Mouse (Mus musculus) hindbrain, embryonic 12.5 days (tissue): ENCODE measurements around the gene Slc22a14. TPM values are rescaled to one million over a fixed set of nuclear protein-coding genes. Genes with fewer than 3 reads are reported as not detected.

Experiments used
- ATAC-seq: fragments of 200-750 bp; cut with Nextera tagmentation; 2 replicates; pipeline ENCODE4 v1.8.0; 2017; ENCODE audit warnings: moderate TSS enrichment; ENCODE audit not compliant: low FRiP score
- H3K27ac ChIP-seq: fragments of 300-500 bp; sonication (generic); 2 replicates; pipeline ENCODE4 v1.5.1; 2016; ENCODE audit warnings: mild to moderate bottlenecking
- H3K27me3 ChIP-seq: fragments of 300-500 bp; sonication (generic); 2 replicates; pipeline ENCODE4 v1.6.1; 2016; ENCODE audit warnings: mild to moderate bottlenecking
- H3K36me3 ChIP-seq: fragments of 300-500 bp; sonication (generic); 2 replicates; pipeline ENCODE4 v1.6.1; 2016; ENCODE audit warnings: mild to moderate bottlenecking
- H3K4me1 ChIP-seq: fragments of 300-500 bp; sonication (generic); 2 replicates; pipeline ENCODE4 v1.6.1; 2016
- H3K4me2 ChIP-seq: fragments of 300-500 bp; sonication (generic); replicated peaks from 2 replicates; pipeline ENCODE4 v1.6.1; 2016; ENCODE audit warnings: mild to moderate bottlenecking
- H3K4me3 ChIP-seq: fragments of 300-500 bp; sonication (generic); 2 replicates; pipeline ENCODE4 v1.5.1; 2016; ENCODE audit warnings: mild to moderate bottlenecking
- H3K9ac ChIP-seq: fragments of 300-500 bp; sonication (generic); 2 replicates; pipeline ENCODE4 v1.6.1; 2016; ENCODE audit warnings: mild to moderate bottlenecking, moderate library complexity
- H3K9me3 ChIP-seq: fragments of 300-500 bp; sonication (generic); replicated peaks from 2 replicates; pipeline ENCODE4 v1.6.1; 2016; ENCODE audit warnings: mild to moderate bottlenecking
- WGBS: fragments of 180-500 bp; shearing (Covaris S2); methylation state at CpG from one replicate; pipeline ENCODE4 v1.1.7; 2016; 5-methylcytosine and 5-hydroxymethylcytosine counted together
- polyA plus RNA-seq: library from polyadenylated mRNA; unstranded; fragments of >200 nt; fragmentation: Nextera tagmentation; extraction: Ambion mirVana; gene quantifications from 2 replicates; pipeline ENCODE4 v1.2.1, GENCODE M21; 2016

The Slc22a14 gene
- polyA plus RNA-seq, 1 experiment from 2014 or later = not detected

GRCm38 (mm10) chr9:119352060-119352459 lies 13.3 kb downstream of the Slc22a14 start:
- Histone ChIP-seq H3K4me1 (no peaks in the 10 kb centered on the region), H3K27ac (no peak overlapping the region), H3K9ac (no peak overlapping the region), H3K4me3 (no peak overlapping the region), H3K9me3 (no peaks in the 10 kb centered on the region), H3K36me3 (peaks cover 35% of the 10 kb centered on the region), H3K4me2 (no peak overlapping the region), H3K27me3 (no peaks in the 10 kb centered on the region)
- 27% methylated on average over 4 of the region's 4 CpGs for WGBS
- ATAC-seq = peak; percentile 67; the same call in 1 of the 2 replicates

DNA sequence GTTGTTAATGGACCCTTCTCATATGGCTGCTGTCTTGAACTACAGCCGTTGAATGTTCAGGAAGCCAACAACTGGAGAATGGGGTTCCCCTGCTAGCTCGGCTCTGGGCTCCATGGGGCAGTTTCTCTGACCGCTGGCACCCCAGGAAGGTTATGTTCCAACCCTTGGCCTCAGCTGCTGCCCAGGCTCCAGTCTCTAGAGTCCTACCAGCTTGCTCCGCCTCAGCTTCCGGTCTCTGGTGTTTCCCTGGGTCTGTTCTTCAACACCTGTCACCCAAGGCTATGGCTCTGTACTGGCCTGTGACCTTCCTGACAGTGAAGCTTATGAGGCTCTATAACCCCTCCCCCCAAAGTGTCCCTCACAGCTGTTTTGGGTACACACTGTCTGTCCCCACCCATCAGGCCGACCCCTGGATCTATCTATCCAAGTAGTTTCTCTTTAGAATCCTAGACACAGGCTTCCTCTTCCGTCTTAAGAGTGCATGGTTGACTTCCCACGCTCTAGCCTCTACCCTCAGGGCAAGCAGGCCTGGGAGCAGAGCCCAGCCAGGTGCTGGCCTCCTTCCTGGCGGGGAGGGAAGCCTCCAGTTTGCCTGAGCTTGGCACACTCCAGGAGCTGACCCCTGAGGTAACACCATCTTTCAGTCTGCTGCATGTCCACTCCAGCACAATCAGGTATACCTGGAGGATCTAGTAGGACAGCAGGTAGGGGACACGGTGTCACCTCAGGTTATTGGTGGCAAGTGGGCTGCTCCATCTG lies 14.2 kb downstream of the Slc22a14 start:
- Histone ChIP-seq H3K27ac (no peak overlapping the region), H3K9me3 (no peaks in the 10 kb centered on the region), H3K36me3 (peaks cover 44% of the 10 kb centered on the region), H3K4me1 (no peaks in the 10 kb centered on the region), H3K9ac (no peak overlapping the region), H3K27me3 (no peaks in the 10 kb centered on the region), H3K4me2 (no peak overlapping the region), H3K4me3 (no peak overlapping the region)
- 92% methylated on average over 10 of the region's 10 CpGs for WGBS
- no peak for ATAC-seq

DNA sequence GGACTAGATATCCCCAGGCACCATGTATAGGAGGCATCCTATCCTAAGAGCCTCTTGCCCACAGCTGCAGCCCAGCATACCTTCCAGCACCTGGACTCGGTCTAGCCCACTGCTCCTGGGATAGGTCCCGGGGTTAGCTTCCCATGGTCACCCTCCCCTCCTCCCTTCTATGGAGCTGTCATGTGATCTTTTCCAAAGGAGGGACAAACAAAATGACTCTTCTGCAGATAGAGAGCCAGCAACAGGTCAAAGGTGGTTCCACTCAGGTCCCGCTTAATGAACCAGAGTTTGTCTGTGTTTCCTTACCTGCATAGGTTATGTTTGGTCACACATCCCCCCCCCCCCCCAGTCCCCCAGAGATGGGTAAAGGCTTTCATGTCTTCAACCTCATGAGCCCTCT lies 14.8 kb downstream of the Slc22a14 start:
- no peak overlapping the region for H3K9ac ChIP-seq
- ATAC-seq = no peak
- no peaks in the 10 kb centered on the region for H3K27me3 ChIP-seq
- no peak overlapping the region for H3K27ac ChIP-seq
- peaks cover 50% of the 10 kb centered on the region for H3K36me3 ChIP-seq
- 89% methylated on average over 3 of the region's 3 CpGs for WGBS
- H3K4me1 ChIP-seq = no peaks in the 10 kb centered on the region
- H3K4me2 ChIP-seq = no peak overlapping the region
- H3K9me3 ChIP-seq = no peaks in the 10 kb centered on the region
- H3K4me3 ChIP-seq = no peak overlapping the region

DNA sequence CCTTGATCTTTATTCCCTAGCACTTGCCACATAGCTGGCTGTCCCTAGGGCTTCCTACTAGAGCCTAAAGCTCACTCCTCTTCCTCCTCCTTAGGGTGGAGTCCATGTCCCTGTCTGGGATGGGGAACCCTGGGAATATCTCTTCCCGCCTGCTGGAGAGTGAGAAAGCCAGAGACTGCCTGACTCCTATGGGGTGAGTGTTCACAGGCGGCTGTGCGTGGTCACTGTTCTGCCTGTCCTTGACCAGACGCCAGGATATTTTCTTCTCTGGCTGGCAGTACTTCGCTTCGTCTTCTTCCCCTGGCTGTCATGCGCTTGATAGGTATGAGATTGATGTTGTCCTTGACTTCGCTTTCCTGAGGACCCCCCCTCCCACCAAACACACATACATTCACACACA lies 19.0 kb downstream of the Slc22a14 start:
- Histone ChIP-seq H3K4me2 (no peak overlapping the region), H3K9me3 (no peaks in the 10 kb centered on the region), H3K36me3 (peaks cover 77% of the 10 kb centered on the region), H3K27me3 (no peaks in the 10 kb centered on the region), H3K27ac (no peak overlapping the region), H3K9ac (no peak overlapping the region), H3K4me3 (no peak overlapping the region), H3K4me1 (peaks cover 14% of the 10 kb centered on the region)
- WGBS = 93% methylated on average over 8 of the region's 8 CpGs
- ATAC-seq = no peak

GRCm38 (mm10) chr9:119342728-119343127 lies 22.6 kb downstream of the Slc22a14 start:
- H3K9ac ChIP-seq = no peak overlapping the region
- H3K4me1 ChIP-seq = peaks cover 26% of the 10 kb centered on the region
- no peak overlapping the region for H3K27ac ChIP-seq
- peak overlapping the region; percentile 75; the same call in 1 of the 2 replicates for H3K4me2 ChIP-seq
- no peak for ATAC-seq
- H3K27me3 ChIP-seq = peaks cover 20% of the 10 kb centered on the region
- H3K9me3 ChIP-seq = no peaks in the 10 kb centered on the region
- H3K36me3 ChIP-seq = peaks cover 49% of the 10 kb centered on the region
- no peak overlapping the region for H3K4me3 ChIP-seq
- 91% methylated on average over 7 of the region's 7 CpGs for WGBS

GRCm38 (mm10) chr9:119340909-119341816 lies 24.2 kb downstream of the Slc22a14 start, which contains the start of gene Myd88:
TSS of gene Myd88 (minus strand) at chr9:119341411.
- ATAC-seq = peak; percentile 97
- WGBS = under 1% methylated on average over 68 of the region's 68 CpGs
- peak within 1 kb of the TSS; percentile 81 for H3K4me3 ChIP-seq

GRCm38 (mm10) chr9:119340212-119340580 lies 25.2 kb downstream of the Slc22a14 start:
- H3K27ac ChIP-seq = peak overlapping the region; percentile 89; the same call in 1 of the 2 replicates
- H3K4me3 ChIP-seq = peak overlapping the region; percentile 81
- WGBS = 9% methylated on average over 8 of the region's 8 CpGs
- peak overlapping the region; percentile 59 for H3K9ac ChIP-seq
- no peak for ATAC-seq
- peaks cover 26% of the 10 kb centered on the region for H3K4me1 ChIP-seq
- peaks cover 24% of the 10 kb centered on the region for H3K36me3 ChIP-seq
- peak overlapping the region; percentile 75 for H3K4me2 ChIP-seq
- peaks cover 20% of the 10 kb centered on the region for H3K27me3 ChIP-seq
- H3K9me3 ChIP-seq = no peaks in the 10 kb centered on the region

More at GRCm38 (mm10) chr9:119340909-119341816, 24.2 kb downstream of the Slc22a14 start, which contains the start of gene Myd88:
- Histone ChIP-seq H3K4me1 (peaks cover 26% of the 10 kb centered on the region), H3K9me3 (no peaks in the 10 kb centered on the region), H3K4me2 (peak within 1 kb of the TSS; percentile 75), H3K27me3 (peaks cover 20% of the 10 kb centered on the region), H3K27ac (peak within 1 kb of the TSS; percentile 89), H3K36me3 (peaks cover 34% of the 10 kb centered on the region), H3K9ac (peak within 1 kb of the TSS; percentile 81)

- 1% methylated on average over 43 of the region's 43 CpGs for WGBS
- peak within 1 kb of the TSS; percentile 59 for H3K9ac ChIP-seq
Measured at GRCm38 (mm10) chr9:119339558-119340211, 25.7 kb downstream of the Slc22a14 start, which contains the start of gene Acaa1a. TSS of gene Acaa1a (plus strand) at chr9:119339676.

GRCm38 (mm10) chr9:119339106-119339505 lies 26.2 kb downstream of the Slc22a14 start:
- H3K4me2 ChIP-seq = peak overlapping the region; percentile 75
- no peak overlapping the region for H3K27ac ChIP-seq
- ATAC-seq = no peak
- peaks cover 13% of the 10 kb centered on the region for H3K36me3 ChIP-seq
- peaks cover 20% of the 10 kb centered on the region for H3K27me3 ChIP-seq
- no peaks in the 10 kb centered on the region for H3K9me3 ChIP-seq
- H3K9ac ChIP-seq = peak overlapping the region; percentile 59
- H3K4me1 ChIP-seq = peaks cover 26% of the 10 kb centered on the region
- WGBS = 53% methylated on average over 7 of the region's 7 CpGs
- peak overlapping the region; percentile 81 for H3K4me3 ChIP-seq

More at GRCm38 (mm10) chr9:119339558-119340211, 25.7 kb downstream of the Slc22a14 start, which contains the start of gene Acaa1a:
- Histone ChIP-seq H3K27ac (peak within 1 kb of the TSS; percentile 89), H3K4me3 (peak within 1 kb of the TSS; percentile 81), H3K4me1 (peaks cover 26% of the 10 kb centered on the region), H3K36me3 (peaks cover 19% of the 10 kb centered on the region), H3K9me3 (no peaks in the 10 kb centered on the region), H3K27me3 (peaks cover 20% of the 10 kb centered on the region), H3K4me2 (peak within 1 kb of the TSS; percentile 75)
- no peak for ATAC-seq

- Histone ChIP-seq H3K9ac (no peak overlapping the region), H3K27me3 (peaks cover 20% of the 10 kb centered on the region), H3K4me3 (no peak overlapping the region), H3K4me1 (peaks cover 26% of the 10 kb centered on the region), H3K27ac (no peak overlapping the region), H3K4me2 (no peak overlapping the region), H3K9me3 (no peaks in the 10 kb centered on the region), H3K36me3 (peaks cover 5% of the 10 kb centered on the region; the same call in 1 of the 2 replicates)
- WGBS = 88% methylated on average over 3 of the region's 3 CpGs
- ATAC-seq = no peak
Measured at GRCm38 (mm10) chr9:119338350-119338749, 27.0 kb downstream of the Slc22a14 start.

GRCm38 (mm10) chr9:119337842-119338241 lies 27.5 kb downstream of the Slc22a14 start:
- peaks cover 23% of the 10 kb centered on the region for H3K4me1 ChIP-seq
- H3K36me3 ChIP-seq = 0 out of 2 replicates have a peak, but pooled peaks cover under 1% of the 10 kb centered on the region
- 88% methylated on average over 14 of the region's 14 CpGs for WGBS
- no peak overlapping the region for H3K4me2 ChIP-seq
- H3K27ac ChIP-seq = no peak overlapping the region
- no peak overlapping the region for H3K9ac ChIP-seq
- ATAC-seq = no peak
- H3K27me3 ChIP-seq = peaks cover 20% of the 10 kb centered on the region
- H3K4me3 ChIP-seq = no peak overlapping the region
- H3K9me3 ChIP-seq = no peaks in the 10 kb centered on the region
